In genomic region chr6:119491006-119491405, GRCm38 (mm10) we compare ENCODE assay signal across 12 mouse cellular contexts. TPM values are rescaled to one million over a fixed set of nuclear protein-coding genes. Genes with fewer than 3 reads are reported as not detected.
DNase-seq lines count a peak whose midpoint lies in the region; ATAC-seq and TF ChIP-seq lines count a peak whose summit lies in the region.
"Had no signal": no experiment of that assay in that cellular context is flagged by ENCODE, and none has a peak within 500 bp of the region (broad histone marks: within the 10 kb centered on the region; RNA-seq: fewer than 3 reads in every experiment).

No protein-coding gene starts in this region.

- H3K4me1 ChIP-seq in heart, postnatal 0 days (ENCODE audit: control insufficient read depth, insufficient read depth), result peaks cover 9% of the 10 kb centered on the region; the same call in 1 of the 2 replicates
- peaks cover 26% of the 10 kb centered on the region for H3K4me1 ChIP-seq in embryonic facial prominence, embryonic 13.5 days
- H3K4me1 ChIP-seq in forebrain, embryonic 15.5 days, result peaks cover 27% of the 10 kb centered on the region
- H3K4me1 ChIP-seq in midbrain, embryonic 13.5 days (replicated peaks), result peaks cover 37% of the 10 kb centered on the region

- H3K4me2 ChIP-seq in heart, postnatal 0 days (ENCODE audit: low read depth, low read length), result peak overlapping the region; percentile 52
- peak overlapping the region; percentile 49; the same call in 1 of the 2 replicates for H3K4me2 ChIP-seq in embryonic facial prominence, embryonic 13.5 days
- peak overlapping the region; percentile 30 for H3K4me2 ChIP-seq in forebrain, embryonic 15.5 days (replicated peaks)
- H3K4me2 ChIP-seq in midbrain, embryonic 13.5 days (replicated peaks), result peak overlapping the region; percentile 45

- peak overlapping the region; percentile 16; the same call in 1 of the 2 replicates for H3K4me3 ChIP-seq in heart, postnatal 0 days (ENCODE audit: low read depth, low read length)
- no peak overlapping the region for H3K4me3 ChIP-seq in embryonic facial prominence, embryonic 13.5 days
- H3K4me3 ChIP-seq in forebrain, embryonic 15.5 days, result no peak overlapping the region
- peak overlapping the region; percentile 10; the same call in 1 of the 2 replicates for H3K4me3 ChIP-seq in midbrain, embryonic 13.5 days (replicated peaks)
- H3K4me3 ChIP-seq: erythroblast, embryonic 14.5 days; heart, adult 2 months; myocyte had no signal

- no peak for TF ChIP-seq EP300 in heart, postnatal 0 days (IDR thresholded peaks at IDR 0.05; ENCODE audit: low read depth)

- no peak for TF ChIP-seq CTCF in heart, postnatal 0 days (IDR thresholded peaks at IDR 0.05; ENCODE audit: low read depth)

- no peak for ATAC-seq in heart, postnatal 0 days (ENCODE audit: insufficient read depth, low read depth)
- no peak for ATAC-seq in embryonic facial prominence, embryonic 13.5 days (ENCODE audit: insufficient number of reproducible peaks, insufficient read depth, low FRiP score, low TSS enrichment, low read depth)
- ATAC-seq in forebrain, embryonic 15.5 days (replicated peaks), result 0 out of 2 replicates have a peak, but pooled peaks have one; percentile 20
- ATAC-seq in midbrain, embryonic 13.5 days, result 0 out of 2 replicates have a peak, but pooled peaks have one; percentile 8
- no peak for ATAC-seq in granulocyte monocyte progenitor cell, adult 5-6 weeks (replicated peaks; ENCODE audit: poor library complexity, severe bottlenecking)

- H3K27me3 ChIP-seq in heart, postnatal 0 days (ENCODE audit: control insufficient read depth, insufficient read depth, low read length), result no peaks in the 10 kb centered on the region
- no peaks in the 10 kb centered on the region for H3K27me3 ChIP-seq in embryonic facial prominence, embryonic 13.5 days
- H3K27me3 ChIP-seq in forebrain, embryonic 15.5 days, result no peaks in the 10 kb centered on the region
- H3K27me3 ChIP-seq in midbrain, embryonic 13.5 days, result peaks cover 3% of the 10 kb centered on the region; the same call in 1 of the 2 replicates

- H3K27ac ChIP-seq in heart, postnatal 0 days (ENCODE audit: low read depth), result no peak overlapping the region
- H3K27ac ChIP-seq in embryonic facial prominence, embryonic 13.5 days, result no peak overlapping the region
- H3K27ac ChIP-seq in forebrain, embryonic 15.5 days (replicated peaks), result no peak overlapping the region
- H3K27ac ChIP-seq in midbrain, embryonic 13.5 days, result peak overlapping the region; percentile 60
- H3K27ac ChIP-seq: heart, adult 2 months; kidney, postnatal 0 days had no signal

- 56% methylated on average over 11 of the region's 11 CpGs for WGBS in heart, postnatal 0 days
- WGBS in embryonic facial prominence, embryonic 13.5 days, result 30% methylated on average over 11 of the region's 11 CpGs
- WGBS in forebrain, embryonic 15.5 days, result 20% methylated on average over 11 of the region's 11 CpGs
- 7% methylated on average over 11 of the region's 11 CpGs for WGBS in midbrain, embryonic 13.5 days

- DNase-seq in heart, postnatal 0 days (ENCODE audit: low spot score), result no peak
- no peak for DNase-seq in heart, postnatal 4 days
- no peak for DNase-seq in cerebellum, adult 8-10 months
- DNase-seq in adrenal gland, postnatal 36 days, result no peak
- DNase-seq: heart, adult 2 months had no signal

- H3K9ac ChIP-seq in heart, postnatal 0 days (replicated peaks; ENCODE audit: low read depth, low read length), result no peak overlapping the region
- H3K9ac ChIP-seq in embryonic facial prominence, embryonic 13.5 days, result 0 out of 2 replicates have a peak overlapping the region, but pooled peaks have one; percentile 40
- H3K9ac ChIP-seq in forebrain, embryonic 15.5 days (replicated peaks), result no peak overlapping the region
- peak overlapping the region; percentile 36; the same call in 1 of the 2 replicates for H3K9ac ChIP-seq in midbrain, embryonic 13.5 days (replicated peaks)

- no peaks in the 10 kb centered on the region for H3K9me3 ChIP-seq in heart, postnatal 0 days (replicated peaks; ENCODE audit: control insufficient read depth, low read length)
- H3K9me3 ChIP-seq in embryonic facial prominence, embryonic 13.5 days, result no peaks in the 10 kb centered on the region
- no peaks in the 10 kb centered on the region for H3K9me3 ChIP-seq in forebrain, embryonic 15.5 days
- H3K9me3 ChIP-seq in midbrain, embryonic 13.5 days, result no peaks in the 10 kb centered on the region

- H3K36me3 ChIP-seq in heart, postnatal 0 days (replicated peaks; ENCODE audit: control insufficient read depth, insufficient read depth, low read length), result no peaks in the 10 kb centered on the region
- H3K36me3 ChIP-seq in embryonic facial prominence, embryonic 13.5 days, result no peaks in the 10 kb centered on the region
- H3K36me3 ChIP-seq in forebrain, embryonic 15.5 days, result no peaks in the 10 kb centered on the region
- no peaks in the 10 kb centered on the region for H3K36me3 ChIP-seq in midbrain, embryonic 13.5 days

RNA-seq across cellular contexts. Expression of gene Fbxl14, which starts 11.5 kb away (rescaled TPM):
- total RNA-seq in heart, postnatal 0 days (2014; rRNA removed; ENCODE audit: low replicate concordance), result 40.1 and 43.3 TPM in 2 replicates
- polyA plus RNA-seq in heart, postnatal 0 days (2015; fragmentation: Nextera tagmentation; extraction: Ambion mirVana), result 2.2 TPM in 2 replicates
- total RNA-seq in heart, postnatal 4 days (2021), result 10 to 100 TPM; 22.6 to 23.1 TPM
- polyA plus RNA-seq in embryonic facial prominence, embryonic 13.5 days (2015; fragmentation: Nextera tagmentation; extraction: Ambion mirVana), result 3.2 and 3.8 TPM in 2 replicates
- 3.7 and 4.0 TPM in 2 replicates for polyA plus RNA-seq in forebrain, embryonic 15.5 days (2015; fragmentation: Nextera tagmentation; extraction: Ambion mirVana)
- 3.5 and 4.1 TPM in 2 replicates for polyA plus RNA-seq in midbrain, embryonic 13.5 days (2015; fragmentation: Nextera tagmentation; extraction: Ambion mirVana)
- 29.0 and 34.6 TPM in 2 replicates for total RNA-seq in granulocyte monocyte progenitor cell, adult 5-6 weeks (2014; fragmentation: Nextera tagmentation)
- total RNA-seq in granulocyte monocyte progenitor cell, adult 5-6 weeks (2017), result 43.6 and 43.7 TPM in 2 replicates
- 10 to 100 TPM; 31.9 to 36.0 TPM for total RNA-seq in adrenal gland, postnatal 36 days (2021)

RNA-seq across cellular contexts. Expression of gene Wnt5b, which starts 53.1 kb away (rescaled TPM):
- total RNA-seq in heart, postnatal 0 days (2014; rRNA removed; ENCODE audit: low replicate concordance), result 5.3 and 5.5 TPM in 2 replicates
- polyA plus RNA-seq in heart, postnatal 0 days (2015; fragmentation: Nextera tagmentation; extraction: Ambion mirVana), result 4.2 and 4.3 TPM in 2 replicates
- total RNA-seq in heart, postnatal 4 days (2021), result 1 to 10 TPM; 6.3 to 6.8 TPM
- polyA plus RNA-seq in embryonic facial prominence, embryonic 13.5 days (2015; fragmentation: Nextera tagmentation; extraction: Ambion mirVana), result 11.1 TPM in 2 replicates
- polyA plus RNA-seq in forebrain, embryonic 15.5 days (2015; fragmentation: Nextera tagmentation; extraction: Ambion mirVana), result 2.8 and 3.1 TPM in 2 replicates
- polyA plus RNA-seq in midbrain, embryonic 13.5 days (2015; fragmentation: Nextera tagmentation; extraction: Ambion mirVana), result 2.8 and 3.6 TPM in 2 replicates
- not detected in 2 replicates for total RNA-seq in granulocyte monocyte progenitor cell, adult 5-6 weeks (2014; fragmentation: Nextera tagmentation)
- 0.93 TPM in 1 of 2 replicates, not detected in the other for total RNA-seq in granulocyte monocyte progenitor cell, adult 5-6 weeks (2017)
- total RNA-seq in adrenal gland, postnatal 36 days (2021), result 1 to 10 TPM; 1.4 to 2.7 TPM
- polyA plus RNA-seq: erythroblast, embryonic 14.5 days had no signal

Comparison
In these comparisons a context has a peak if more than half of its experiments do, and no peak if none do; other contexts are left out.
1. ATAC-seq: peak in forebrain, embryonic 15.5 days (single experiment) and midbrain, embryonic 13.5 days (single experiment); none in heart, postnatal 0 days (single experiment), embryonic facial prominence, embryonic 13.5 days (single experiment) and granulocyte monocyte progenitor cell, adult 5-6 weeks (single experiment).
2. H3K4me3 ChIP-seq: peak in heart, postnatal 0 days (single experiment) and midbrain, embryonic 13.5 days (single experiment); none in embryonic facial prominence, embryonic 13.5 days (single experiment) and forebrain, embryonic 15.5 days (single experiment).
3. H3K9ac ChIP-seq: peak in embryonic facial prominence, embryonic 13.5 days (single experiment) and midbrain, embryonic 13.5 days (single experiment); none in heart, postnatal 0 days (single experiment) and forebrain, embryonic 15.5 days (single experiment).
4. Peak in every context shown above with its lines, with median percentiles within 50 percentile points of each other: H3K4me2 ChIP-seq.